Mouse (Mus musculus) kidney, postnatal 0 days (tissue): Measurements from ENCODE around the gene Dgki. TPM values are rescaled to one million over a fixed set of nuclear protein-coding genes. Genes with fewer than 3 reads are reported as not detected.

Source experiments
- ATAC-seq: fragments of 200-750 bp; cut with Nextera tagmentation; replicated peaks from 2 replicates; pipeline ENCODE4 v1.8.0; 2017; ENCODE audit warnings: low read depth, moderate number of reproducible peaks, moderate TSS enrichment, moderate library complexity; ENCODE audit not compliant: low FRiP score
- DNase-seq: peaks from one replicate; pipeline ENCODE4 v3.0.0-alpha.2; 2016; ENCODE audit warnings: low spot score
- H3K27ac ChIP-seq: fragments of 300-500 bp; sonication (generic); 2 replicates; pipeline ENCODE4 v1.5.1; 2014; ENCODE audit warnings: mild to moderate bottlenecking
- H3K27me3 ChIP-seq: fragments of 300-500 bp; sonication (generic); 2 replicates; pipeline ENCODE4 v1.6.1; 2014; ENCODE audit warnings: low read length, mixed read lengths; ENCODE audit not compliant: insufficient read depth
- H3K36me3 ChIP-seq: fragments of 300-500 bp; sonication (generic); 2 replicates; pipeline ENCODE4 v1.6.1; 2014; ENCODE audit warnings: low read length, mixed read lengths; ENCODE audit not compliant: insufficient read depth
- H3K4me1 ChIP-seq: fragments of 300-500 bp; sonication (generic); replicated peaks from 2 replicates; pipeline ENCODE4 v1.6.1; 2014; ENCODE audit warnings: antibody characterized with exemption, low read length, mixed read lengths; ENCODE audit not compliant: insufficient read depth
- H3K4me2 ChIP-seq: fragments of 300-500 bp; sonication (generic); 2 replicates; pipeline ENCODE4 v1.6.1; 2014; ENCODE audit warnings: mild to moderate bottlenecking, low read length, moderate library complexity, mixed read lengths
- H3K4me3 ChIP-seq: fragments of 300-500 bp; sonication (generic); replicated peaks from 2 replicates; pipeline ENCODE4 v1.5.1; 2014; ENCODE audit warnings: low read depth, low read length
- H3K9ac ChIP-seq: fragments of 300-500 bp; sonication (generic); 2 replicates; pipeline ENCODE4 v1.6.1; 2014; ENCODE audit warnings: low read depth, low read length
- H3K9me3 ChIP-seq: fragments of 300-500 bp; sonication (generic); replicated peaks from 2 replicates; pipeline ENCODE4 v1.6.1; 2016; ENCODE audit warnings: low read length, inconsistent platforms, mixed read lengths
- CTCF ChIP-seq: IDR thresholded peaks from 2 replicates; pipeline ENCODE4 v1.5.1; 2016; ENCODE audit warnings: antibody characterized with exemption, low read depth, mild to moderate bottlenecking, moderate library complexity
- WGBS: fragments of 180-500 bp; shearing (Covaris S2); extraction: QIAGEN DNeasy Blood & Tissue Kit; methylation state at CpG from one replicate; pipeline ENCODE4 v1.1.7; 2014; 5-methylcytosine and 5-hydroxymethylcytosine counted together
- polyA plus RNA-seq: library from polyadenylated mRNA; unstranded; fragments of >200 nt; fragmentation: Nextera tagmentation; extraction: Ambion mirVana; gene quantifications from 2 replicates; pipeline ENCODE4 v1.2.1, GENCODE M21; 2015

The Dgki gene
- polyA plus RNA-seq, 1 experiment from 2014 or later = 0.76 TPM

DNA sequence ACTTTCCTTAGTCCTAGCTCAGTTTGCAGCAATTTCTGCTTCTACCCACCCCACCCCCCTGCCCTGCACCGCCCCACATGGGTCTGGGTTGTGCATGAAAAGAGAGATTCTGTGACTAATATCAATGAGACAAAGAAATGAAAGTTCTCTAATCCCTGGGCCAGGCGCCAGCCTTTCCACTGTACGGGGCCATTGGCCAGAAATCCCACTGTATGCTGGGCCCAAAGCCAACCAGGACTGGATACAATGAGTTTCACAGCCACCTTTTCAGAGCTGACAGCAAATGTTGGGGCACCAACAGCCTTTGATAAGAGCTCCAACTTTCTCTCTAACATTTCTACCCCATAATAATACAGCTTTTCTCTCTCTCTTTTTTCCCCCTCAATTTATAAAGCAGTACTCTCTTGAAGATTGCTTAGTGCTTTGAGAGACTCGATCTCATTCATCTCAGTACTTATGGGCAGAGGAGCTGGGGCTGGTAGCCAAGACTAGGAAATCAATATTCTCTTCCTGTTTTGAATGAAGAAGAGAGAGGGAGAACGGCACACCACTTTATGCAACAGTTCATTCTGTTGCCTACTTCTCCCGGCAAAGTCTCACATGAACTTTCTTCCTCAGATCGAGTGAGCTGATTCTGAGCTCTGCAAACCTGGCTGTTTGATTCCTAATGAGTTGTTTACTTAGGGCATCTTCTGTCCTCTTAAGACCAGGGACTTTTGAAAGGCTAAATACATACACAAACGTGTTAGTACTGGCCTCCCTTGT is 480.8 kb downstream of the Dgki start:
- DNase-seq (peak; percentile 76), ATAC-seq (no peak; the same call in 1 of the 2 replicates)
- H3K4me1 ChIP-seq = no peaks in the 10 kb centered on the region
- H3K27ac ChIP-seq = no peak overlapping the region
- no peak overlapping the region for H3K4me3 ChIP-seq
- H3K36me3 ChIP-seq = no peaks in the 10 kb centered on the region
- no peaks in the 10 kb centered on the region for H3K9me3 ChIP-seq
- H3K4me2 ChIP-seq = no peak overlapping the region
- no peak overlapping the region for H3K9ac ChIP-seq
- H3K27me3 ChIP-seq = no peaks in the 10 kb centered on the region
- TF ChIP-seq CTCF = no peak
- WGBS = 32% methylated on average over 8 of the region's 8 CpGs

DNA sequence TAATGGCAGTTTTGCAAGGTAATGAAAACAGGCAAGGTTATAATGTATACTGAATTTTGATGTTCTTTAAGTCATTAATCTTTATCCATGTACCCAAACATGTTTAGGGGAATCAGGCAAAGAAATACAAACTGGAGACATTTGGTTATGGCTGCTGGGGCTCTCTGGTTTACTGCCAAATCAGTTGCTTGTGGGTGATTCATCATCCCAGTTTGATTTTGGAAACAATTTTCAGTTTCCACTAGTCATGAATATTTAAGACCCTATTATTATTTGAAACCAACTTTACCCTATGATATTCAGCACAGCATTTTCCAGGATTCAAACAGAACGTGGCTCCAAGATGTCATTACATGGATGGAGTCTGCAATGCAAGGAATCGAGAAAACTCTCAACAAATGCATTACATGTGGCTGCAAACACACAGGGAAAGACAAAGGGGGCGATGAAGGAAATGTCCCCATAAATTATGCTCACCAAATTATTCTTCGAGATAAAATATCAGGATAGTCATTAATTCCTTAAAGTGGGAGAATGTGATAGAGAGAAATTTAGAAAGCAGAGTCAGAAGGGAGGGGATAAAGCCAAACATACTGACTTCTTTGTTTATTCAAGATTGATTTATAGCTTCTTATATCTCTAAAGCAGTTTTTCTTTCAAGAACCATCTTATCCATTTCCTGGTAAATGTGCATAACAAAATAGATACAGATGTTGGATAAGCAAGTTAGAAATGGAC is 481.5 kb downstream of the Dgki start:
- Histone ChIP-seq H3K9ac (no peak overlapping the region), H3K27me3 (no peaks in the 10 kb centered on the region), H3K4me1 (no peaks in the 10 kb centered on the region), H3K27ac (no peak overlapping the region), H3K36me3 (no peaks in the 10 kb centered on the region), H3K9me3 (no peaks in the 10 kb centered on the region), H3K4me3 (no peak overlapping the region), H3K4me2 (no peak overlapping the region)
- ATAC-seq (no peak), DNase-seq (peak; percentile 78)
- no peak for TF ChIP-seq CTCF
- 18% methylated on average over 4 of the region's 4 CpGs for WGBS

DNA sequence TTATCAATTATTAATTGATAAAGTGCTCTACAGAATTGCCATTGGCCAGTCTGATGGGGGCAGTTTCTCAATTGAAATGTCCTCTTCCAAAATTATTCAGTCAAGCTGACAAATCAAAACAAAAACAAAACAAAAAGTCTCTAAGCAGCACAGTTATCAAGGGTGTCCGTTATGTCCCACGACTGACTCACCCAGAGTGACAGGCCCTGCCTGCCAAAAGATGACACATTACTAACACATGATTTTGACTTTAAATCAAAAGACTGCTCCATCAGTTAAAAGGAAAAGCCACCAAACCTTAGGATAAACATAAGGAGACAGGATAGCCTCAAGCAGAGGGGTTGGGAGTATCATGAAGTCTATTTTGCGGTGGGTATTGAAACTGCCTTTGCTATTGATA is 483.3 kb downstream of the Dgki start:
- no peak overlapping the region for H3K4me3 ChIP-seq
- TF ChIP-seq CTCF = no peak
- H3K27ac ChIP-seq = no peak overlapping the region
- no peaks in the 10 kb centered on the region for H3K9me3 ChIP-seq
- ATAC-seq (no peak), DNase-seq (no peak)
- H3K9ac ChIP-seq = no peak overlapping the region
- H3K4me2 ChIP-seq = no peak overlapping the region
- 91% methylated on average over 3 of the region's 3 CpGs for WGBS
- H3K4me1 ChIP-seq = no peaks in the 10 kb centered on the region
- H3K36me3 ChIP-seq = no peaks in the 10 kb centered on the region
- no peaks in the 10 kb centered on the region for H3K27me3 ChIP-seq

- Histone ChIP-seq H3K4me1 (no peaks in the 10 kb centered on the region), H3K4me2 (no peak overlapping the region), H3K27ac (no peak overlapping the region), H3K4me3 (no peak overlapping the region), H3K9me3 (no peaks in the 10 kb centered on the region), H3K36me3 (no peaks in the 10 kb centered on the region), H3K27me3 (no peaks in the 10 kb centered on the region), H3K9ac (no peak overlapping the region)
- no peak for TF ChIP-seq CTCF
- ATAC-seq (no peak), DNase-seq (no peak)
- WGBS = 61% methylated on average over 2 of the region's 2 CpGs
These were observed 484.0 kb downstream of the Dgki start for GRCm38 (mm10) chr6:36815992-36816391.

DNA sequence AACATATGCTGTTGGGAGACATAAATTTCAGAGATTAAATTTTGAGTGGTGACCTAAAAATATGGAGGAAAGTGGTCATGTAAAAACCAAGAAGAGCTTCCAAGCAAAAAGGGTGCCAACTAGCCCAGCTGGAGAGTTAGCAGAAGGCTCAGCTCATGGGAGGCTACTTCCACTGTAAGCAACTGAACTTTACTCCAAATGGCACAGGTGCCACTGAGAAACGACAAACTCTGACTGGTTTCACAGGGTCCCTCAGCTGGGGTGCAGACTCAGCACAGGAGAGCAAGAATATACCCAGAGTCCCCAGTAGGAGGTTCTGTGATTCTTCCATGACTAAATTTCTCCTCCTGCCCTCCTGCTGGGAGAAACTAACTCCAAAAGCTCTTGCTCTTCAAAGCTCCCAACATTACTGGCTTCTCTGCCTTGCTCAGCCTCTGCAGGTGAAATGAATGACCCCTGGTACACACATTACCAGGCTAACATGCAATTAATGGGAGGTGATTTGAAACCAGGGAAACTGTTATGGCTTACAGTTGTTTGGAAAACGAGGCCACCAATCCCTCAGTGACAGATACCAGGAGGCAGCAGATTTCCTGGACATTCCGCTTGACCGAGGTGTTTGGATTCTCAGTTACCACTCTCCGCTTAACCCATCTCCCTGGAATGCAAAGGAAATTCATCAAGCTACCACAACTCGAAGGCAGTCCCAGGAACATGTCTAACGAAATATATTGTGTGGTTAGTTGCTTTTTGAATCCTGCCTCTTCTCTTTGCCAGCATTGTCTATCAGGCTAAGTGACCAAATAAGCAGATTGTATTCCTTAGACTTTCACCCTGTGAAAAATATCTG is 487.1 kb downstream of the Dgki start:
- DNase-seq (peak; percentile 32), ATAC-seq (no peak)
- Histone ChIP-seq H3K4me1 (no peaks in the 10 kb centered on the region), H3K27me3 (no peaks in the 10 kb centered on the region), H3K27ac (no peak overlapping the region), H3K36me3 (no peaks in the 10 kb centered on the region), H3K4me3 (no peak overlapping the region), H3K9ac (no peak overlapping the region), H3K4me2 (no peak overlapping the region), H3K9me3 (no peaks in the 10 kb centered on the region)
- WGBS = 44% methylated on average over 7 of the region's 7 CpGs
- TF ChIP-seq CTCF = peak; percentile 40

DNA sequence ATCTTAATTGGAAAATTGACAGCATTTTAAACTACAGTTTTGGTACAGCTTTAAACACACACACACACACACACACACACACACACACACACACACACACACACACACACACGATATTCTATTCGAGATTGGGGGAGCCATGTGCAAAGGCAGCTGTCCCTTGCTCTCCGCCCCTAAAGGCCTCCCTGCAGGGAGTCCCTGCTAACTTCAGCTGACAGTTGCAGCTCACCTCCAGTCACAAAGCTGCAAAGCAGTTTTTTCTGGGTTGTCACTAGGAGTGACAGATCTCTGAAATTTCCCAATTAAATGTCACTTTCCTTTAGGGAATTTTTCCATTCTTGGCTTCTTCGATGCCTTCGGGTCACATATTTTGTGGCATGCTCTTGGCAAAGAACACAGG is 489.5 kb downstream of the Dgki start:
- H3K27me3 ChIP-seq = no peaks in the 10 kb centered on the region
- H3K4me1 ChIP-seq = no peaks in the 10 kb centered on the region
- H3K9me3 ChIP-seq = no peaks in the 10 kb centered on the region
- TF ChIP-seq CTCF = no peak
- ATAC-seq (no peak), DNase-seq (no peak)
- WGBS = 27% methylated on average over 5 of the region's 5 CpGs
- H3K4me3 ChIP-seq = peak overlapping the region; percentile 53; the same call in 1 of the 2 replicates
- no peak overlapping the region for H3K9ac ChIP-seq
- H3K27ac ChIP-seq = 0 out of 2 replicates have a peak overlapping the region, but pooled peaks have one; percentile 84
- no peaks in the 10 kb centered on the region for H3K36me3 ChIP-seq
- H3K4me2 ChIP-seq = peak overlapping the region; percentile 67
